Mouse (Mus musculus): ENCODE measurements around the gene Trir.
A peak's percentile ranks its signal among the peaks of the same experiment; 100 is the strongest.

Gene Trir

DNA sequence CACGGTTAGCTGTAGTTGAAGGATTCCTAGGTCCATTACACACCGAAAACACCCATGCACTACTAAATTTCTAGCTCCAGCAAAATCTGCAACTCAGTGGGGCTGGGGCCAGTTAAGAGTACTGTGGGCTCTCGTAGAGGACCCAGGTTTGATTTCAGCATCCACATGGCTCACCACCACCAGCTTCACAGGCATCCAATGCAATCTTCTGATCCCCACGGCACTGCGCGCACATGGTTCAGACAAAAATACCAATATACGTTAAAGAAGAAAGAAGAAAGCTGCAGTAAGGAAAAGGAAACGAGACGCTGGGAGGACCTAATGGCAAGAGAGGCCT, 9.7 kb downstream of the Trir start:
- DNase-seq (ENCODE audit: low read depth, low spot score), result no peak

DNA sequence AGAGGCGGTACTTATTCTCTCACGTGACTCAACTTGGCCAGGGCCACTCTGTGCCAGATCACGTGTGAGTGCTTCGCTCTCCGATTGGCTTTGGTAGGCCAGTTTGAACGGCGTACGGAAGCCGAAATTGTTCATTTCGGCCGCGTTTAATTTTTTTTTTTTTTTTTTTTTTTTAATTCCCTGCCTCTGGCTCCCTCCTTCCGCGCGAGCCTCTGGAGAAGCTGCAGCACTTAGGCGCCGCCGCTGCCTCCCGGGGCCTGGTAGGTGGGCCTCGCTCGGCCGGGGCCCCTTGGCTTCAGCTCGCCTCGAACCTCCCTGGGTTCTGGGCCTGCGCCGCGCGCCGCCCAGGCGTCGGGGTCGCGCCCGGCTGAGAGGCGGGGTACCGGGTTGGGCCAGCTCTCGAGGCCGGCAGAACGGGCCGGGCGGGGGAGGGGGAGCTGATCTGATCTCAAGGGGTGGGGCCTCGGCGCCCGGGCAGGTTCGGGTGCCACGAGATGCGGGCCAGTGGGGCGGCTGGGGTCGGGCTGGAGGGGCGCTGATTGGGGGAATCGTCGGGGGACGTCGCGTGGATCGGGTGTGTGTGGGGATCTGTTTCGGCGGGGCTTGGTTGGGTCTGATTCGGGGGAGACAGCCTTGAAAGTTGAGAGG, 10.2 kb downstream of the Trir start, which contains the start of gene Tnpo2:
TSS of gene Tnpo2 (plus strand) at position 198 of the 648 bp plus-strand sequence.
- peak; percentile 97 for DNase-seq (ENCODE audit: low read depth, low spot score)

DNA sequence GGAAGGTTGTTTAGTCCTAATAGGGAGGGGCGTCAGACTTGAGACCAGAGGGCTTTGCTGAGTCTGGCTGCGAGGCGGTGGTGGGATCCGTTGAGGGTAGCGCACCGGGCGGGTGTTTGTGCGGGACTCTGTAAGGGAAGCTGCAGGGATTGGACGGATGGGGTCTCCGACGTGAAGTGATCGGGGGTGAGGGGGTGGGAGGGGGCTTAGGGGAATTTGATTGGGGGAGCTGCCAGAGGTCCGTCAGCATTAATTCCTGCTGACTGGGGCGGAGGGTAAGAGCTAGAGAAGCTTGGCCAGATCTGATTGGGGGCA, 10.7 kb downstream of the Trir start:
- DNase-seq (ENCODE audit: low read depth, low spot score), result no peak

DNA sequence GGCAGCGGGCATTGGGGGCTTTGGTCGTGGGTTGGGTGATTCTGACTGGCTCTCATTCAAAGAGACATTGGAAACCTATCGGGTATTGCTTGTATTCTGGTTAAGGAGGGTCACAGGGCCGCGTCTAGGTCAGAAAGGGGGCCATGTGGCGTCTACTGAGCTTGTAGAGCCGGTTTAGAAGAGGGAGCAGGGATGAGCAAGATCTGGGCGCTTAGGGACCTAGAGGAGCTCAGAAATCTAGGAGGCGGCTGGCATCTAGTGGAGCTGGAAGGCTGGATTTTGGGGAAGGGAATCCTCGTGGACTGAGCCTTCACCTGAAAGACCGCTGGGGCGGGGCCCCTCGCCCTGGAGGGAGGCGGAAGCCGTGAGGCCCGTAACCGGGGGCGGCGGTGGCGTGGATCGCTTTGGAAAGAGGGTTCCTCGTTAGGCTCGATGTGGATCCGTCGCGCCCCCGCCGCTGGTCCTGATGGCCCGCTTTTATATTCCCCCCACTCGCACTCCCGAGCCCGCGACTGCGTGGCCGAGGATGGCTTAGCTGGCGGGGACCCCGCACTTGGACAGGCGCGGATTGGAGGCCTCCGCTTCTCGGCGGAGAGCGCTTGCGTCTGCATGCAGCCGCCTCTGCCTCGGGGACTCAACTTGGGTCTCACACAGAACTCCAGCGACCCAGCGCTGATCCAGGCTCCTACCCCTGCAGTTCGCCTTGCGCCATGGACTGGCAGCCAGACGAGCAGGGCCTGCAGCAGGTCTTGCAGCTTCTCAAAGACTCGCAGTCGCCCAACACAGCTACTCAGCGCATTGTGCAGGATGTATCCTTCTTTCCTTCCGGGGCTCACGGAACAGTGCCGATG, 11.3 kb downstream of the Trir start:
- no peak for DNase-seq (ENCODE audit: low read depth, low spot score)

DNA sequence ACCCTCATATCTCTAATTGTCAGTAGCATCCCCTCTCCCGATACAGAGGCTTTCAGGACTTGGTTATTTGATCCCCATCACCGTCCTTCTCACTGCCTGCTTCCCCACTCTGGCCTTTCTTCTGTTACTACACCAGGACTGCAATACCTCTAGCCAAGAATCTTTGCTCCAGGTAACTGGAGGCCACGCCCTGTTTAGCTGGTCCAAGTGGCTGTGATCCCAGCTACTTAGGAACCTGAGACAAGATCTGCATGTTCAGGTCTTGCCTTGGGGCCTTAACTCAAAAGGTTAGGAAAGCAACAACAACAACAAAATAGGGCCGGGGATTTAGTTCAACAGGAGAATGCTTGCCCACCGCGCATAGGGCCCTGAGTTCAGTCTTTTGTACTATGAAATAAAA, 17.0 kb downstream of the Trir start:
- no peak for DNase-seq (ENCODE audit: low read depth, low spot score)

DNA sequence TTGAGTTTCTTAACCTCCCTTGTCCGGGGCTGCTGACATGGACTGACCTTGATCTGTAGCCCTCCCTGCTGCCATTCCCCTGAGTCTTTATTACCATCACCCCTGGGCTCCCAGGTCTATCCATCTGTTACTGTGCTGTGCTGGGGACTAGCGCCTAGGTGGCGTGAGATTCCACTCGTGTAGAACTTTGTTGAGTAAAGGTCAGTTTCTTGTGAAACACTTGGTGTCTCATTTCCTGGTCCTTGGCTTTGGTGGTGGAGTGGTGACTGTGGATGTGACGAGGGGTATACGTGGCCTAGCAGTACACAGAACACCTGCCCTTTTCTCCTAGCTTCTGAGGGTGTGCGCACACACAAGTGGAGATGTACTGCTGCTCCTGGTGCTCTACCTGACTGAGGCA, 30.7 kb downstream of the Trir start:
- DNase-seq (ENCODE audit: low read depth, low spot score), result no peak

DNA sequence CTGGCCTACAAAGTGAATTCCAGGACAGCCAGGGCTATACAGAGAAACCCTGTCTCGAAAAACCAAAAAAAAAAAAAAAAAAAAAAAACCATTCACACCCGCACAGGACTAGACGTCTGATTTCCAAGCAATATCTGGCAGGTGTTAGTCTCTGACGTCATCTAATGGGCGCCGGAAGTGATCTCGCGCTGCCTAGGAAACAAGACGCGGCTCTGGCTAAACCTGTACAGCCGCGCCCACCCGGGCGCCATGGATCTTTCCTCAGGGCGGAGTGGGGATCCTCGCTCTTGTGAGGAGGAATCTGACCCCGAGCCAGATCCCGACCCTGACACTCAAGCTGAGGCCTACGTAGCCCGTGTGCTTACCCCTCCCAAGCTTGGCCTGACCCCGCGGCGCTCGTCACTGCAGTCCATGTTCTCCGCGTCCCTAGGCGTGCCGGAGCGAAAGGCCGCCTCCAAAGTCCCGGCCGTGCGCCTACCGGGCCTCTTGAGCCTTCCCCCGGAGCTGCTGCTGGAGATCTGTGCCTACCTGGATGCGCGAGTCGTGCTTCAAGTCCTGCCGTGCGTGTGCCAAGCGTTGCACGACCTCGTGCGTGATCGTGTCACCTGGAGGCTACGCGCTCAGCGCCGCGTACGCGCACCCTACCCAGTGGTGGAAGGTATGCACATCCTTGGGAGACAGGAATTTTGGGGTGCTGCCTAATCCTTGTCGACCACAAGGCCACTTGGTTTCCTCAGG, 33.4 kb downstream of the Trir start, which contains the start of gene Fbxw9:
TSS of gene Fbxw9 (plus strand) at position 177 of the 738 bp plus-strand sequence.
- peak; percentile 88 for DNase-seq (ENCODE audit: low read depth, low spot score)

DNA sequence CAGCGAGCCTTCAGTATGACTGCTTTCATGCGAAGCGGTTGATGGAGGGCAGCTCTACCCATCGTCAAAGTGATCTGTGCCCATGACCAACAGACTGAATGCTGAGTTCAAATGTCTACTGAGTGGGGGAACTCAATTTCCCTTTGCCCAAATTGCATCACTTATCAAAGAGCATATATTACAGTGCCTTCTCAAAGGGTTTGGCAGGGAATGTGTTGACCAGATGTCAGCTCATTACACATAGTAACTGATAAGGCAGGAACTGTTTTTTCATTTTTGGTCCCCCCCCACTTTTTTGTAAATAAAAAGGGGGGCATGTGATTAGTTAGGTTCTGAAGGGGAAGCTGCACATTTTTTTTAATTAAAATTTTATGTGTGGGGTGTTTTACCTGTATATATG, 36.0 kb downstream of the Trir start:
- no peak for DNase-seq (ENCODE audit: low read depth, low spot score)

DNA sequence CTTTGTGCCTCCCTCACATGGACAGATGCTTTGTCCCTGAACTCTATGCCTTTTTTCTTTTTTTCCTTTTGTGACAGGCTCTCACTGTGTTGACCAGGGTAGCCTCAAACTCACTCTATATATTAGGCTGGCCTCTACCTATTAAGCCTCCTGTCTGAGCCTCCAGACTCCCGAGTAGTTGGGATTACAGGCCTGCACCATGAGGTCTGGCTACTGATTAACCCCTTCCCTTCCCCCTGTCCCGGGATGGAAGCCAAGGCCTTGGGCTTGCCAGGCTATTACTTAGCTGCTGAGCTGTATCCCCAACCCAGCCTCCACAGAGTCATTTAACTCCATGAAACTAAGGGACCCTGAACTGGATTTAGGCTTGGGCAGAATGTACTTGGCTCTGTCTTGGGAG, 38.6 kb downstream of the Trir start:
- no peak for DNase-seq (ENCODE audit: low read depth, low spot score)

DNA sequence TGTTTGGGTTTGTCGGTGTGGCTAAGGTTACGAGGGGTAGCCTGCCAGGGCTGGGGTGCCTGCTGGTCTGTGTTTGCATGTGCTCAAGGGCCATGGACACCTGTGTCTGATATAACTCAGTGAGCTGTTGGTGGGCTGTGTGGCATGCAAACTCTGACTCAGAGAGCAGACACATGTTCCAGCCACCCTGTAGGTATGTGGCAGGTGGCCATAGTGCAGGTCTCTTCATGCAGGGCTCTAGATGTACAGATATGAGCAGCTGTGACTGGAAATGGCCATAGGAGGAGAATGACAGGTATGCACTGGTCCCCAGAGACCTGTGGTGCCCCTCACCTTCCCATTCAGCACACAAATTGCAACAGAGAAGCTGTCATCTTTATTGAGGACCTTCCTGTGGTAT, 40.5 kb downstream of the Trir start:
- DNase-seq (ENCODE audit: low read depth, low spot score), result no peak

DNA sequence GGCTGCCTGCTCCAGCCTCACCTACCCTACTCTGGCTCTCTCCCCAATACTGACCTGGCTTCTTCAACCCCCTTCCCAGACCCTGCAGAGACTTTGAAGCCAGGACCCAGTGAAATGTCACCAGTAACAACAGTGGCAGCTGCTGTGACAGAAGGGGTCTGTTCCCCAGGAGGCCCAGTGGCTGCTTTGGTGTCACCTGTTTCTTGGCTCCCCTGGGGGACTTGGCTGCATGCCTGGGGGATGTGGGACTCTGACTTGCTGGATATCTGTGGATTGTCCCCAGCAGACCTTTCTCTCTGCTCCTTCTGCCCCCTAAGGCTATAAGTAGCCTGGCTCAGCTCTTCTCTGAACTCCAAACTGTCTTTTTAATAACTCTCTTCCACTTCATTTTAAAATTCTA, 41.4 kb downstream of the Trir start, which contains the start of gene Gm5741:
TSS of gene Gm5741 (minus strand) at position 1 of the 400 bp plus-strand sequence.
- DNase-seq (ENCODE audit: low read depth, low spot score), result no peak

DNA sequence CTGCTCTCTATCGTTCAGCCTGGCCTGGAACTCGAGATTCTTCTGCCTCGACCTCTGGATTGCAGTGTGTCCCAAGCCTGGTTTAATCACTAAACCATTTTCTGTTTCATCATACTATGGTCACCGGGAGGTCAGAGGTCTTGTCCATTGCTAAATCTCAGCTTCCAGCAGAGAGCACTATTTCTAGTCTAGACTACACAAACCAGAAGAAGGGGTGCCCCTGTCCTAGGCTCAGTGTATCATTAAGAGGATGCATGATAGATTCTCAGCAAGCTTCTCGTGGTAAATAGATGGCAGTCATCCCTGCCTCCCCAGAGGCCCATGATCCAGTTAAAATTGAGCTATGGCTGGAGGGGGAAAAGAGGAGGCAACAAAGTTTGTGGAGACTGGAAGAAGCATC, 44.4 kb downstream of the Trir start:
- DNase-seq (ENCODE audit: low read depth, low spot score), result no peak

DNA sequence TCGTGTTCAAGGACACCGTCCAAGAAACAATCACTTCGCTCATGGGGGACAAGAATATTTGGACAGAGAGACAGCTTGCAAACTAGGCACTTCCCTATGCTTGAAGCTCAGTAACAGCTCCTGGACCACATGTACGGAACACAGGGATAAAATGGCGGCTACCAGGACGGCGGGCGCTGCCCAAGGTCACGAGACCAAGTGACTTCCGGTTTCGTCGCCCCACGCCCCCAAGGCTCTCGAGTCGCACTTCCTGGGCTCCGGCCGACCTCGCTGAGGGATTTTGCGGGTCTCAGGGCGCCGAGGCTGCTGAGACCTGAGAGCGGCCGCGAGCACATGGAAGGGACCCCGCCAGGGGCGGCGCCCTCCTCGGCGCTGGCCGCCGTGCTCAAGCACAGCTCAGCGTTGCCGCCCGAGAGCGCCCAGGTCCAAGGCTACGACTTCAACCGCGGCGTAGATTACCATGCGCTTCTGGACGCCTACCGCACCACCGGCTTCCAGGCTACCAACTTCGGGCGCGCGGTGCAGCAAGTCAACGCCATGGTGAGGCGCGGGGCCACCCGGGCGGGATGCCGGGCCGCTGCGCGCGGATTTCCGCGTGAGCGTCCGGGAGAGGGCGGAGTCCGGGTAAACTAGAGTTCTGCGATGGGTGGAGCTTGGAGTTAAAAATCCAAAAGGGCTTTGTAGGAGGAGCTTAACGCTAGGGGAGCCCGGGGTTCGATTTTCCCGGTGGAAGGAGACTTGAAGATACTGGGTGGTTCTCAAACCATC, 45.1 kb downstream of the Trir start, which contains the start of gene Dhps:
TSS of gene Dhps (plus strand) at position 244 of the 768 bp plus-strand sequence.
- DNase-seq (ENCODE audit: low read depth, low spot score), result peak; percentile 86

DNA sequence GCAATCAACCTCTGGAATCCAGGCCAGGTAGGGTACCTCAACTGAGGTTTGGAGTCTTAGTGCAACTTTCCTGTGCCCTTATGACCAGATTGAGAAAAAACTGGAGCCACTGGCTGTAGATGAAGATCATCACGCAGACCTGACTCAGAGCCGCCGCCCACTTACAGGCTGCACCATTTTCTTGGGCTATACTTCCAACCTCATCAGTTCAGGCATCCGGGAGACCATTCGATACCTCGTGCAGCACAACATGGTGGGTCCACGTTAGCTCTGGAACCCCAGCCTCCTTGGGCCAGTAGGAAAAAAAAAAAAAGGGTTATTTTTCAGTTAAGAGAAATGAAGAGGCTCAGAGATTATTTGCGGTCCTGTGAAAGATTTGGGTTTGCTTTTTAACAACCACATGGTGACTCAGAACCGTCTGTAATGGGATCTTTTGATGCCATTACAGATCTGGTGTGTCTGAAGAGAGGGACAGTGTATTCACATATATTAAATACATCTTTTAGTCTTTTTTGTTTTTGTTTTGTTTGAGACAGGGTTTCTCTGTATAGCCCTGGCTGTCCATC, 45.8 kb downstream of the Trir start:
- no peak for DNase-seq (ENCODE audit: low read depth, low spot score)

DNA sequence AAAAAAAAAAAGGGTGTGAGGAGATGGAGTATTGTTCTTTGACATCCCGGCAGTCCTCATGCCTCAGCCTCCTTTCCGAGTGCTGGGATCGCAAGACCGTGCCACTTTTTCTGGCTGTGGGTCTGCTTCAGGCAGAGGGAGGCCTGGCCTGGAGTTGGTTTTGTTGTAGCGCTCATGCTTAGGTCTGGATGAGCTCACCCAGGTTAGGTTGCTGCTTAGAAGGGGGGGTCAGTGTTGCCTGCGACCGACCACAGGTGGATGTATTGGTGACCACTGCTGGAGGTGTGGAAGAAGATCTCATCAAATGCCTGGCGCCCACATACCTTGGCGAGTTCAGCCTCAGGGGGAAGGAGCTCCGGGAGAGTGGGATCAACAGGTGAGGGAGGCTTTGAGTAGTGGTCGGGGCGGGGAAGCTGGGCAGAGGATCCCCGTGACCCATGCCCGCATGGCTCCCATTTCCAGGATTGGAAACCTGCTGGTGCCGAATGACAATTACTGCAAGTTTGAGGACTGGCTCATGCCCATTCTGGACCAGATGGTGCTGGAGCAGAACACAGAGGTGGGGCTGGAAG, 46.5 kb downstream of the Trir start:
- no peak for DNase-seq (ENCODE audit: low read depth, low spot score)

DNA sequence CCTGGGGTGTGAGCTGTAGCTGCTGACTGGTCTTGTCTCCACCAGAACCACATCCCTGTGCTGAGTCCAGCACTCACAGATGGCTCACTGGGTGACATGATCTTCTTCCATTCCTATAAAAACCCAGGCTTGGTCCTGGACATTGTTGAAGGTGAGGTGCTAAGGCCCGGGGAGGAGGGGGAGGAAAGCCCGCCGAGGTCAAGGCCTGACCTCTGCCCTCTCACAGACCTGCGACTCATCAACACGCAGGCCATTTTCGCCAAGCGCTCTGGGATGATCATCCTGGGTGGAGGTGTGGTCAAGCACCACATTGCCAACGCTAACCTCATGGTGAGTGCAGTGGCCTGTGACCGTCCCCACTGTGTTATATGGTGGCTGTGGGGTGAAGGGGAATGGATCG, 47.5 kb downstream of the Trir start:
- no peak for DNase-seq (ENCODE audit: low read depth, low spot score)

DNA sequence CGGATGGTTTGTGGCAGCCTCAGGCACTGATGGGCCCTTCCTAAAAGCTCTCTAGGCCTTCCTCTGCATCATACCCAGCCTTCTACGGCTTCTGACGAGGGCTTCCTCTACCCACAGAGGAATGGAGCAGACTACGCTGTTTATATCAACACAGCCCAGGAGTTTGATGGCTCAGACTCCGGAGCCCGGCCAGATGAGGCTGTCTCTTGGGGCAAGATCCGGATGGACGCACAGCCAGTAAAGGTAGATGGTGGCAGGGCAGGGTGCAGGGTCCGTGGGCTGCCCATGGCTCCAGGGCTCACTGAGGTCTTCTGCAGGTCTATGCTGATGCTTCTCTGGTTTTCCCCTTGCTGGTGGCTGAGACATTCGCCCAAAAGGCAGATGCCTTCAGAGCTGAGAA, 48.0 kb downstream of the Trir start:
- no peak for DNase-seq (ENCODE audit: low read depth, low spot score)

DNA sequence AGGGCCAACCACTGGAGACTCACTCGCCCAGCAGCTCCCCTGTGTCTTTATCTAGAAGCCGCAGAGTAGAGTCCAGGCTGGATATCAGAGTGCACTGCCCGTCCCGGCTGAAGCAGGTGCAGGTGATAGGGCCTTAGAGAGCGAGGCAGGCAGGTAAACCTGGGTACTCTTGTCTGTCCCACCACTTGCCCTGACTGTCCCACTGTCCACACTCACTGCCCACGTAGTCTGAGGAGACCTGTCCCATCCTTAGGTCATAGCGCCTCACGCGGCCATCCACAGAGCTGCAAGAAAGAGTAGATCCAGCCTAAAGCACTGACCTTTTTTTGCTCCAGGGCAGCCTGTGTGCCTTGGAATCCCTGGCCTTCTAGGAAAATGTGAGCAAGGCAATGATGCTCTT, 49.4 kb downstream of the Trir start:
- no peak for DNase-seq (ENCODE audit: low read depth, low spot score)

DNA sequence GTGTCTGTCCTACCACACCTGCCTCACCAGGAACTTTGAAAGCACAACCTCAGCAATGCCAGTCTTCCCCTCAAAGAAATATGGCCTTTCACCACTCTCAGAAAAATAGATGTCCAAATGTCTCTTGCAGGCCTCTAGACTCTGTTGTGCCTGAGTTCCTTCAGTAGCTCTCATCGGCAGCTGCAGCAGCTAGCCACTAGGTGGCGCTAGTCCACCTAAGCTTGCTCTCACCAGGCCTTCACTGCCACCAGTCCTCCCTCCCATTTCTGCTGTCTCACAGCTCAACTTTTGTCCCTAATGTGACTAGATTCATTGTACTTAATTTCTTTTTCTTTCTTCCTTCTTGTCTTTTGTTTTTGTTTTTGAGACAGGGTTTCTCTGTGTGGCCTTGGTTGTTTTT, 50.4 kb downstream of the Trir start:
- DNase-seq (ENCODE audit: low read depth, low spot score), result peak; percentile 82
